Mouse (Mus musculus): ENCODE results near the gene Sap30l. TPM values are rescaled to one million over a fixed set of nuclear protein-coding genes. Genes with fewer than 3 reads are reported as not detected.
"Not testable (repeated sequence)": the region's sequence is repeated elsewhere in the genome, so short reads cannot be mapped to it uniquely, and the experiment has no call there.

Sap30l gene
- total RNA-seq, 2 experiments from 2014 or later: 47.0 to 49.8 TPM

DNA sequence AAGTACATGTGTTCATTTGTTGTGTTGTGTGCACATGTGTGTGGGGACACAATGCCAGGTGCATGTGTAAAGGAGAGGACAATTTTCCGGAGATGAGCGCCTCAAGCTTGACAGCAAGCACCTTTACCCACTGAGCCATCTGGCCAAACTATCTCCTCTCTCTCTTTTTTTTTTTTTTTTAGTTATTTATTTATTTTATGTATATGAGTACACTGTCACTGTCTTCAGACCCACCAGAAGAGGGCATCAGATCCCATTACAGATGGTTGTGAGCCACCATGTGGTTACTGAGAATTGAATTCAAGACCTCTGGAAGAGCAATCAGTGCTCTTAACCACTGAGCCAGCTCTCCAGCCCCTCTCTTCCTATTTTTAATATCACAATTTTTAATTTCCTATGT lies 21.7 kb downstream of the Sap30l start:
- H3K27ac ChIP-seq; H3K4me3 ChIP-seq; DNase-seq (ENCODE audit: extremely low spot score in 1 of 2, low spot score in 2 of 2); intact Hi-C loops (cut with DNase I): not testable (repeated sequence)
- TF ChIP-seq CTCF (IDR thresholded peaks at IDR 0.05): peak; percentile 20

DNA sequence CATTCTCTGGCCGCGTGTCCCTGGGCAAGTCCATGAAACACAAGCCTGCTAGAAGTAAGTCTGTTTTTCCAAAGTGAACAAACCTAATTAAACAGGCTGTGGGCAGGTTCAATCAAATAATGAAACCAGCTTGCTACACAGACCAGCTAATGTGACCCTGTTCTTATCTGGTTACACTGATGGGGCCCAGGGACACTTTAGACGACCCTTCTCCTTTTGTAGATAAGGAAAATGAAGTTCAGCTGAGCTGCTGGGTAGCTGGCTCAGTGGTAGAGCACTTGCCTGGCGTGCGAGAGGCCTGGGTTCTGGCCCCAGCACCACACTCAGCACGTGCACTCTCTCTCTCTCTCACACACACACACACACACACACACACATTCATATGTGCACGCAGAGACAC lies 22.3 kb downstream of the Sap30l start:
- no peak for TF ChIP-seq CTCF (IDR thresholded peaks at IDR 0.05)
- DNase-seq (ENCODE audit: extremely low spot score in 1 of 2, low spot score in 2 of 2): no peak
- Histone ChIP-seq H3K27ac (no peak overlapping the region), H3K4me3 (no peak overlapping the region)
- intact Hi-C loops (cut with DNase I): no loop called here

DNA sequence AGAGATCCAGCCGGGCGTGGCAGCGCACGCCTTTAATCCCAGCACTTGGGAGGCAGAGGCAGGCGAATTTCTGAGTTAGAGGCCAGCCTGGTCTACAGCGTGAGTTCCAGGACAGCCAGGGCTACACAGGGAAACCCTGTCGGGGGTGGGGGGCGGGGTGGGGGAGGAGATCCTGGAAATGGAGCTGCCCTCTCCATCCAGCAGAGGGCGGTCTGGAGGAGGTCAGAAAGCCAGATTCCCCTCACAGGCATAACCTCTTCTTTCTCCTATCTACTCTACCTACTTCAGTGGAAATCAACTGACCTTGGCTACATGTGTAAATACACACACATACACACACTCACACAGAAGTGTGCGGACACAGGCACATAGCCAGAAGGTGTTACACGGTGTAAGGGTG lies 23.8 kb downstream of the Sap30l start:
- intact Hi-C loops (cut with DNase I); H3K4me3 ChIP-seq; DNase-seq (ENCODE audit: extremely low spot score in 1 of 2, low spot score in 2 of 2); H3K27ac ChIP-seq: not testable (repeated sequence)

DNA sequence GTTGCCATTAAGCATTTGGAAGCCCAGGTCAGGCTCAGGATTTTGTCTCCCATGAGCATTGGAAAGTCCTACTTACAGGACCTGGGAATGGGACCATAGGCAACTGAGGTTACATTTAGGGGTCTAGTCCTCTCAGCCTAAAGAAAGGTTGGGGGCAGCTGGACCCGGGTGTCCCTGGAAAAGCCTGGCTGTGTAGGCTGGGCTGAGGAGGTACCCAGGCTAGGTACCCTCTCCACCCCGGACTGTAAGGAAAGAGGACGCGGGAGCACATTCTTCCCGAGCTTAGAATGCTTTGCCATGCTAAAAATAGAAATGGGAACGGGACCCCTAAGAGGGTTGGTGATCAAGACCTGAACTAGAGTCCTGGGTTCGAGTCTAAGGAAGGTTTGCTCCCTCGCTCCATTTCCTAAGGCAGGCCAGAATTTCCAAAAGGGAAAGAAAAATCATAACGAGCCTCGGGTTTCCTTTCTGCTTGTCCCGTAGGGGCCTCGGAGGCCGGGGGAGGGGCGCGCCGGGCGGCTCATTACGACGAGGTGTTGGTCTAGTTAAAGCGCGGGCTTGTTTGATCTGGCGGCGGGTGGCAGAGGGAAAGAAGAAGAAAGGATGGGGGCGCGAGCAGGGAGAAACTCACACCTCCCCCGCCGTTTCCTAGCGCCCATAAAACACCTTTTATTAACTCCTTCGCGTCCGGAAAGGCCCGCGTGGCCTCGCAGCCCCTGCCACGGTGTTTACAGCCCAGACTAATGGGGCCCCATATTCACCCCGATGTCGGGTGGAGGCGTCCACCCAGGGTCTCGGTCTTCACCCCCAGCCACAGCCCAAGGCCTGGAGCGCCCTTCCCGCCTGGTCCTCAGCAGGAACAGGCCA lies 25.8 kb downstream of the Sap30l start:
- Histone ChIP-seq H3K4me3 (peak overlapping the region; percentile 24; the same call in 1 of the 2 replicates), H3K27ac (no peak overlapping the region)
- DNase-seq (ENCODE audit: extremely low spot score in 1 of 2, low spot score in 2 of 2): no peak
- intact Hi-C loops (cut with DNase I): no loop called here
- no peak for TF ChIP-seq CTCF (IDR thresholded peaks at IDR 0.05)

DNA sequence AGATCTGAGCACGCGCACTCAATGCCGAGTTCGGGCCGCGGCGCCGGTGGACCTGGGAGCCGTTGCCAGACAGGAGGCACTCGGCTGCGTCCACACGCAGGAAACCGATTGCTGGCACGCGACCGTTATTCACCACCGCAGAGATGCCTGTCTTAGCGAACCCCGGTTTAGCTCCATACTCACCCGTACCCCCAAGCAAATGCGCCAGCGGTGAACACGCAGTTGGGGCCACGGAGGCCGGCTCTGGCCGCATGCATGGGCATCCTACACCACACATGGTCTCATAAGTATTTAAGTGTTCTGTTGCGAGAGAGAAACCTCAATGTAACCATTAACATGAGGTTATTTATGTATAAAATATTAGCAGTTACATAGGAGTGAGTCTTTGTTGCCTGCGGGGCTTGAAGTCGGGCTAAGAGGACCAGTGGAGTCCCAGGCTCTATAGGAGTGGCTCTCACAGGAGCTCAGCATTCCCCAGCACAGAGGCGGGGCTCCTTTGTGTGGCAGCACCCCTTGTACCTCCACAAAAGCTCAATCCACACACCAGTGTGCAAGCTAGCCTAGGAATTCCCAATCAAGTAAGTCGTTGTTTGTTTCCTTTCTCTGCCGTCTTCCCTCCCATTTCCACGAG lies 26.6 kb downstream of the Sap30l start:
- Histone ChIP-seq H3K27ac (no peak overlapping the region), H3K4me3 (peak overlapping the region; percentile 24; the same call in 1 of the 2 replicates)
- no peak for DNase-seq (ENCODE audit: extremely low spot score in 1 of 2, low spot score in 2 of 2)
- intact Hi-C loops (cut with DNase I): no loop called here
- no peak for TF ChIP-seq CTCF (IDR thresholded peaks at IDR 0.05)

DNA sequence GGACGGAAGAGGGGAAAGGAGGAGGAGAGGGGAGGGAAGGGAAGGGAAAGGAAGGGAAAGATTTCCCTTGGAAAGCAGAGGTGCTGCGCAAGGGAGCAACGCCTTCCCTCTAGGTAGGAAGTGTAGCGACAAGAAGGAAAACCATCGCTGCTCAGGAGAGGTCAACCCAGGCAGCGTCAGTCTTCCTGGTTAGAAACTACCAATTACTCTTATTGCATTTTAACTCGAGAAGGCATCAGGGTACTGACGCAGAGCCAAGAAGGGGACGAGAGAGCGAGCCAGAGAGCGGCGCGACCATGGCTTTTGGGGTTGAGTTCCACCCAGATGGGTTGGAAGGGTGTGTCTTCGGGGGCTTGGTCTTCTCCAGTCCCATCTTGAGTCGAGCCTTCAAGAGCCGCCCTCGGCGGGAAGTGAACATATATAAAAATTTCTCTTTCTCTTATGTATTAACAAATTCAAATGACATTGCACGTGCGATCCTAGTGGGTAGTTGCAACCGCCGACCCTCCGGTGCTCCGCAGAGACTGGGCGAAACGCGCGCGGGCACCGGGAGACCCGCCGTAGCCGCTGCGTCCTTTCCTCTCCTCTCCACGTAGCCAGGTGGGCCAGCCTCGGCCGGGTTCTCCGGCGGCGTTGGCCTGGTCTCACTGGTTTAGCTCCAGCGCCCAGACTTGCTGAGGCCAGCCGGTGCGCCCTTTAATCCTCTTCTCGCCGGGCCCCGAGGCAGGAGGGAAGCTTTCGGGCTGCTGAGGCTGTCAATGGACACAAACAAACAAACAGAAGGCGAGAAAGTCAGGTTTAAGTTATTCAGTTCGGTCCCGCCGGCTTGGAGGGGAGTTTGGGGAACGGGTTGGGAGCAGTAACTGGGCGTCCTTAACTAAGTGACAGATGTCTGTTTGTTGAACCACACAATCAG lies 27.8 kb downstream of the Sap30l start:
- Histone ChIP-seq H3K4me3 (no peak overlapping the region), H3K27ac (no peak overlapping the region)
- intact Hi-C loops (cut with DNase I): no loop called here
- TF ChIP-seq CTCF (IDR thresholded peaks at IDR 0.05): no peak
- DNase-seq (ENCODE audit: extremely low spot score in 1 of 2, low spot score in 2 of 2): no peak

GRCm38 (mm10) chr11:57829871-57830775 lies 28.7 kb downstream of the Sap30l start:
- DNase-seq (ENCODE audit: extremely low spot score in 1 of 2, low spot score in 2 of 2): no peak
- H3K27ac ChIP-seq: no peak overlapping the region
- H3K4me3 ChIP-seq: no peak overlapping the region
- no peak for TF ChIP-seq CTCF (IDR thresholded peaks at IDR 0.05)
- intact Hi-C loops (cut with DNase I): no loop called here

- no peak for TF ChIP-seq CTCF (IDR thresholded peaks at IDR 0.05)
- Histone ChIP-seq H3K27ac (no peak overlapping the region), H3K4me3 (no peak overlapping the region)
- intact Hi-C loops (cut with DNase I): no loop called here
- no peak for DNase-seq (ENCODE audit: extremely low spot score in 1 of 2, low spot score in 2 of 2)
Observed at GRCm38 (mm10) chr11:57831281-57831781, 29.9 kb downstream of the Sap30l start.

- no peak for TF ChIP-seq CTCF (IDR thresholded peaks at IDR 0.05)
- no peak for DNase-seq (ENCODE audit: extremely low spot score in 1 of 2, low spot score in 2 of 2)
- no peak overlapping the region for H3K4me3 ChIP-seq
- intact Hi-C loops (cut with DNase I): no loop called here
- no peak overlapping the region for H3K27ac ChIP-seq
Observed at GRCm38 (mm10) chr11:57831861-57832260, 30.4 kb downstream of the Sap30l start.

GRCm38 (mm10) chr11:57832552-57833201 lies 31.2 kb downstream of the Sap30l start, which contains the start of gene Hand1:
Gene Hand1, minus strand, starts transcription at chr11:57832818.
- no peak for TF ChIP-seq CTCF (IDR thresholded peaks at IDR 0.05)
- Histone ChIP-seq H3K4me3 (no peak within 1 kb of the TSS), H3K27ac (no peak within 1 kb of the TSS)
- DNase-seq (ENCODE audit: extremely low spot score in 1 of 2, low spot score in 2 of 2): no peak
- intact Hi-C loops (cut with DNase I): no loop called here
